Mouse (Mus musculus) stomach, postnatal 0 days (tissue): ENCODE measurements at regions not wholly inside any gene's neighbourhood (a gene's known extent, or its start where the extent isn't known, plus 50 kb on each side); places are given as distances from the start of the nearest gene placed in this dataset.

Source experiments
- ATAC-seq: fragments of 200-750 bp; cut with Nextera tagmentation; 2 replicates; pipeline ENCODE4 v1.8.0; 2017; ENCODE audit not compliant: low FRiP score, low TSS enrichment
- DNase-seq: peaks from one replicate; pipeline ENCODE4 v3.0.0-alpha.2; 2016; ENCODE audit warnings: low spot score
- H3K27ac ChIP-seq: fragments of 300-500 bp; sonication (generic); replicated peaks from 2 replicates; pipeline ENCODE4 v1.5.1; 2014; ENCODE audit warnings: mild to moderate bottlenecking, control low read depth
- H3K27me3 ChIP-seq: fragments of 300-500 bp; sonication (generic); 2 replicates; pipeline ENCODE4 v1.6.1; 2014; ENCODE audit warnings: low read length; ENCODE audit not compliant: control insufficient read depth, insufficient read depth
- H3K36me3 ChIP-seq: fragments of 300-500 bp; sonication (generic); 2 replicates; pipeline ENCODE4 v1.6.1; 2014; ENCODE audit warnings: low read length, mixed read lengths; ENCODE audit not compliant: control insufficient read depth, insufficient read depth
- H3K4me1 ChIP-seq: fragments of 300-500 bp; sonication (generic); replicated peaks from 2 replicates; pipeline ENCODE4 v1.6.1; 2014; ENCODE audit warnings: antibody characterized with exemption; ENCODE audit not compliant: control insufficient read depth, insufficient read depth
- H3K4me2 ChIP-seq: fragments of 300-500 bp; sonication (generic); replicated peaks from 2 replicates; pipeline ENCODE4 v1.6.1; 2014; ENCODE audit warnings: low read depth, mild to moderate bottlenecking, control low read depth, moderate library complexity
- H3K4me3 ChIP-seq: fragments of 300-500 bp; sonication (generic); 2 replicates; pipeline ENCODE4 v1.5.1; 2014; ENCODE audit warnings: low read depth, low read length, control low read depth
- H3K9ac ChIP-seq: fragments of 300-500 bp; sonication (generic); 2 replicates; pipeline ENCODE4 v1.6.1; 2014; ENCODE audit warnings: mild to moderate bottlenecking, low read length, control low read depth, mixed read lengths
- H3K9me3 ChIP-seq: fragments of 300-500 bp; sonication (generic); 2 replicates; pipeline ENCODE4 v1.6.1; 2016; ENCODE audit warnings: low read length; ENCODE audit not compliant: control insufficient read depth
- CTCF ChIP-seq: IDR thresholded peaks from 2 replicates; pipeline ENCODE4 v1.5.1; 2016; ENCODE audit warnings: antibody characterized with exemption, low read depth, mild to moderate bottlenecking, moderate library complexity
- EP300 ChIP-seq: optimal IDR thresholded peaks from 2 replicates; pipeline ENCODE3; 2016; ENCODE audit warnings: antibody characterized with exemption
- WGBS: fragments of 180-500 bp; shearing (Covaris S2); extraction: QIAGEN DNeasy Blood & Tissue Kit; methylation state at CpG from one replicate; pipeline ENCODE4 v1.1.7; 2014; 5-methylcytosine and 5-hydroxymethylcytosine counted together

DNA sequence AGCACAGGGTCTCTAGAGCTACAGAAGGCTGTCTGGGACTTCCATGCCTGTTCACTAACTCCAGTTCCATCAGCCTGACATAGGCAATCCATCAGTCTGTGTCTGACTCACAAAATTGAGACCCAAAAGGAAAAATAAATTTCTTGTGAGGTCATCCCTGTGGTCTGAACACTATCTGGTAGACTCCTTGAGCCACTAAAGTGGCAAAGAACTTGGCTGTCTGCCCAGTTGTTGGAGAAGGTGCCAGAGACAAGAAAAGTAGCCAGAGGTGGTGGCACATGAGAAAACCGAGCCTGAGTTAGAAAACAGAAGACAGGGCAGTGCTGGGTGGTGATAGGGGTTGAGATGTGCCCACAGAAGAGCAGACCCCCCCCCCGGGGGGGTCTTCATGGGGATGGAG, 535.0 kb downstream of the 1700129C05Rik start:
- Histone ChIP-seq H3K4me2 (no peak overlapping the region), H3K9me3 (no peaks in the 10 kb centered on the region), H3K27ac (no peak overlapping the region), H3K9ac (no peak overlapping the region), H3K27me3 (no peaks in the 10 kb centered on the region), H3K4me3 (no peak overlapping the region), H3K36me3 (no peaks in the 10 kb centered on the region), H3K4me1 (no peaks in the 10 kb centered on the region)
- no peak for DNase-seq
- TF ChIP-seq CTCF, result no peak
- TF ChIP-seq EP300, result no peak
- WGBS, result 51% methylated on average over 2 of the region's 2 CpGs
- no peak for ATAC-seq

DNA sequence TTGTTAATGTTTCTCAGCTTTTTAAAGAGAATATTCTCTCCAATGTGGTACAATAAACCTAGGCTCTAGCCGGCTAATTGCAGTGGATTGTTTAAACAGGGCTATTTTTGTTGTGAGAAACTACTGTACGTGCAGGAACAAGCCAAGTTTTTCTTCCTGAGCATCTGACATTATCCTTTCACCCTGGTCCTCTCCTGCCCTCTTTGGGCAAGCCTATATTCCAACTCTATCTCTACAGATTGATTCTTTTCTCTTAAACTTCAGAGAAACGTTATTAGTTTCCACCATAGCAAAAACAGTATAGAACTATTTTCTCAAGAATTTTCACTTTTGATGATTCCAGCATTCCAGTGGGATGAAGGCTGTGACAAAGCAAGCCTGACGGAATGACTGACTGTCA, 535.2 kb downstream of the Fgf9 start:
- Histone ChIP-seq H3K4me2 (no peak overlapping the region), H3K9ac (no peak overlapping the region), H3K9me3 (no peaks in the 10 kb centered on the region), H3K4me3 (no peak overlapping the region), H3K4me1 (no peaks in the 10 kb centered on the region), H3K27me3 (no peaks in the 10 kb centered on the region), H3K36me3 (no peaks in the 10 kb centered on the region), H3K27ac (no peak overlapping the region)
- TF ChIP-seq EP300 (no peak), CTCF (peak; percentile 53)
- 40% methylated on average over 4 of the region's 4 CpGs for WGBS
- ATAC-seq (no peak), DNase-seq (no peak)

GRCm38 (mm10) chr14:58598867-58599266, 528.5 kb downstream of the Fgf9 start:
- no peaks in the 10 kb centered on the region for H3K4me1 ChIP-seq
- WGBS, result 51% methylated on average over 3 of the region's 3 CpGs
- no peak for ATAC-seq

DNA sequence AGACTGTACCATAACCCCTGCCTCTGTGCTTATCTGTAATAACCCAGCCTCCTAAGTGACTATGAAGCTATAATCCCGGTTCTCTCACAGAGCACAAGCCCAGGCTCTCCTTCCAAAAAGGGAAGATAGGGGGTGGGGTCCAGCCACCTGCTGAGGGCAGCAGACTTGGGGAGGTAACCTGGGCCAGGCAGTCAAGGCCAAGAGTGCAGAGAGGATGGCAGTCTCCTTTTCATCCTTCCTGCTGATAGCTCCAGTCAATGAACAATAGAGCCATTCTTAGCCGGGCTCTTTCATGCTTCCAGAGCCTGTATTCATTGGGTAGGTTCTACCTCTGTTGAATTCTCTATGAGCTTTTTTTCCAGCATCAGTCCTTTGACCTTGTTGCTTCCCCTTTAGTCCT, 527.5 kb downstream of the Fgf9 start:
- H3K27me3 ChIP-seq, result no peaks in the 10 kb centered on the region
- 47% methylated on average over 2 of the region's 2 CpGs for WGBS
- no peaks in the 10 kb centered on the region for H3K36me3 ChIP-seq
- H3K4me3 ChIP-seq, result no peak overlapping the region
- TF ChIP-seq CTCF (no peak), EP300 (no peak)
- no peak for DNase-seq
- H3K4me2 ChIP-seq, result no peak overlapping the region
- no peak for ATAC-seq
- no peaks in the 10 kb centered on the region for H3K9me3 ChIP-seq
- H3K9ac ChIP-seq, result no peak overlapping the region
- no peaks in the 10 kb centered on the region for H3K4me1 ChIP-seq
- H3K27ac ChIP-seq, result no peak overlapping the region

More at GRCm38 (mm10) chr14:58598867-58599266, 528.5 kb downstream of the Fgf9 start:
- Histone ChIP-seq H3K9me3 (no peaks in the 10 kb centered on the region), H3K27me3 (no peaks in the 10 kb centered on the region), H3K27ac (no peak overlapping the region), H3K36me3 (no peaks in the 10 kb centered on the region), H3K9ac (no peak overlapping the region), H3K4me2 (no peak overlapping the region), H3K4me3 (no peak overlapping the region)
- TF ChIP-seq EP300, result no peak
- DNase-seq, result no peak

DNA sequence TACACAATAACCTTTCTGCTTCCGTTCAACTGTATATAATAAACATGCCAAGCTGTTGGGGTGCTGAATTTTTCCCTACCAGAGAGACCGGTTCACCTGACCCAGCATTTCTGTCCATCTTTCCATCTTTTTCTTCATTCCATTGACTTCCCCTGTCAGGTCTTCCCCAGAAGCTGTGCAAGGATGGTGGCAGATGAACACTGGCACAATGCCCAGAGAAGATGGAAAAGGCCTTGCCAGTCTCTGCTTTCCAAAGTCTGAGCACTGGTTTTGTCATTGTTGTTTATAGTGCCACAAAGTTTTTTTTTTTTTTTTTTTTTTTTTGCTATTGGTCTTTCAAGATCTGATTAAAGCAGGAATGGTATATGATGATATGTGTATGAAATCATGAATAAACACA, 526.6 kb downstream of the Fgf9 start:
- no peak overlapping the region for H3K27ac ChIP-seq
- no peak for ATAC-seq
- TF ChIP-seq CTCF (no peak), EP300 (no peak)
- H3K9me3 ChIP-seq, result no peaks in the 10 kb centered on the region
- H3K9ac ChIP-seq, result no peak overlapping the region
- no peak overlapping the region for H3K4me2 ChIP-seq
- no peaks in the 10 kb centered on the region for H3K4me1 ChIP-seq
- DNase-seq, result no peak
- no peaks in the 10 kb centered on the region for H3K36me3 ChIP-seq
- H3K4me3 ChIP-seq, result no peak overlapping the region
- H3K27me3 ChIP-seq, result no peaks in the 10 kb centered on the region
- WGBS, result 74% methylated on average over 2 of the region's 2 CpGs

- no peaks in the 10 kb centered on the region for H3K36me3 ChIP-seq
- TF ChIP-seq EP300 (no peak), CTCF (no peak)
- H3K4me3 ChIP-seq, result no peak overlapping the region
- 82% methylated on average over 5 of the region's 5 CpGs for WGBS
- H3K9me3 ChIP-seq, result no peaks in the 10 kb centered on the region
- no peak overlapping the region for H3K9ac ChIP-seq
- DNase-seq (no peak), ATAC-seq (no peak)
- no peaks in the 10 kb centered on the region for H3K4me1 ChIP-seq
- H3K27ac ChIP-seq, result no peak overlapping the region
- no peak overlapping the region for H3K4me2 ChIP-seq
- no peaks in the 10 kb centered on the region for H3K27me3 ChIP-seq
Observed at GRCm38 (mm10) chr14:58581806-58582205, 511.5 kb downstream of the Fgf9 start.

- Histone ChIP-seq H3K27ac (no peak overlapping the region), H3K9me3 (no peaks in the 10 kb centered on the region), H3K9ac (no peak overlapping the region), H3K27me3 (no peaks in the 10 kb centered on the region), H3K36me3 (no peaks in the 10 kb centered on the region), H3K4me1 (no peaks in the 10 kb centered on the region), H3K4me3 (no peak overlapping the region), H3K4me2 (no peak overlapping the region)
- no peak for ATAC-seq
- 71% methylated on average over 2 of the region's 2 CpGs for WGBS
- no peak for DNase-seq
- no peak for TF ChIP-seq EP300
- TF ChIP-seq CTCF, result no peak
Observed at GRCm38 (mm10) chr14:58570021-58570420, 499.7 kb downstream of the Fgf9 start.
